Mouse (Mus musculus) embryonic facial prominence, embryonic 11.5 days (tissue): ENCODE results near the gene Gimap7. TPM values are rescaled to one million over a fixed set of nuclear protein-coding genes. Genes with fewer than 3 reads are reported as not detected.

Experiments
- ATAC-seq: fragments of 200-750 bp; cut with Nextera tagmentation; replicated peaks from 2 replicates; pipeline ENCODE4 v1.8.0; 2017; ENCODE audit warnings: low read depth; ENCODE audit not compliant: insufficient number of reproducible peaks, low FRiP score, low TSS enrichment
- DNase-seq: peaks from one replicate; pipeline ENCODE4 v3.0.0-alpha.2; 2015; ENCODE audit warnings: low spot score
- H3K27ac ChIP-seq: fragments of 300-500 bp; sonication (generic); replicated peaks from 2 replicates; pipeline ENCODE4 v1.5.1; 2014; ENCODE audit warnings: mild to moderate bottlenecking, low read depth, low read length, control low read depth
- H3K27me3 ChIP-seq: fragments of 300-500 bp; sonication (generic); 2 replicates; pipeline ENCODE4 v1.6.1; 2014; ENCODE audit warnings: mild to moderate bottlenecking, low read length, moderate library complexity, mixed read lengths; ENCODE audit not compliant: control insufficient read depth, insufficient read depth
- H3K36me3 ChIP-seq: fragments of 300-500 bp; sonication (generic); replicated peaks from 2 replicates; pipeline ENCODE4 v1.6.1; 2014; ENCODE audit warnings: low read depth, mild to moderate bottlenecking, low read length, moderate library complexity, mixed read lengths; ENCODE audit not compliant: control insufficient read depth, insufficient read depth
- H3K4me1 ChIP-seq: fragments of 300-500 bp; sonication (generic); 2 replicates; pipeline ENCODE4 v1.6.1; 2014; ENCODE audit warnings: low read length, mixed read lengths; ENCODE audit not compliant: control insufficient read depth, insufficient read depth
- H3K4me2 ChIP-seq: fragments of 300-500 bp; sonication (generic); 2 replicates; pipeline ENCODE4 v1.6.1; 2014; ENCODE audit warnings: low read depth, mild to moderate bottlenecking, control low read depth, low read length, moderate library complexity
- H3K4me3 ChIP-seq: fragments of 300-500 bp; sonication (generic); 2 replicates; pipeline ENCODE4 v1.5.1; 2014; ENCODE audit warnings: low read depth, low read length, control low read depth
- H3K9ac ChIP-seq: fragments of 300-500 bp; sonication (generic); replicated peaks from 2 replicates; pipeline ENCODE4 v1.6.1; 2014; ENCODE audit warnings: mild to moderate bottlenecking, control low read depth, low read length
- H3K9me3 ChIP-seq: fragments of 300-500 bp; sonication (generic); replicated peaks from 2 replicates; pipeline ENCODE4 v1.6.1; 2016; ENCODE audit warnings: mild to moderate bottlenecking, low read length, inconsistent platforms, mixed read lengths; ENCODE audit not compliant: control insufficient read depth
- WGBS: fragments of 180-500 bp; shearing (Covaris S2); extraction: QIAGEN DNeasy Blood & Tissue Kit; methylation state at CpG from one replicate; pipeline ENCODE4 v1.1.7; 2014; 5-methylcytosine and 5-hydroxymethylcytosine counted together
- polyA plus RNA-seq: library from polyadenylated mRNA; unstranded; fragments of >200 nt; fragmentation: Nextera tagmentation; extraction: Ambion mirVana; gene quantifications from 2 replicates; pipeline ENCODE4 v1.2.1, GENCODE M21; 2014

Gene Gimap7
- polyA plus RNA-seq, 1 experiment from 2014 or later: not detected

- Histone ChIP-seq H3K36me3 (no peaks in the 10 kb centered on the region), H3K9me3 (no peaks in the 10 kb centered on the region), H3K4me3 (no peak overlapping the region), H3K4me2 (no peak overlapping the region), H3K4me1 (no peaks in the 10 kb centered on the region), H3K27me3 (no peaks in the 10 kb centered on the region), H3K9ac (no peak overlapping the region), H3K27ac (no peak overlapping the region)
- no peak for ATAC-seq
- WGBS: 83% methylated on average over 8 of the region's 8 CpGs
- DNase-seq: no peak
These were observed 5.0 kb downstream of the Gimap7 start for GRCm38 (mm10) chr6:48723468-48723867.

GRCm38 (mm10) chr6:48725476-48725875, 7.1 kb downstream of the Gimap7 start:
- Histone ChIP-seq H3K27ac (no peak overlapping the region), H3K36me3 (no peaks in the 10 kb centered on the region), H3K9ac (no peak overlapping the region), H3K27me3 (no peaks in the 10 kb centered on the region), H3K4me3 (no peak overlapping the region), H3K9me3 (no peaks in the 10 kb centered on the region), H3K4me1 (no peaks in the 10 kb centered on the region), H3K4me2 (no peak overlapping the region)
- 7% methylated on average over 1 of the region's 1 CpGs for WGBS
- DNase-seq (no peak), ATAC-seq (no peak)

- Histone ChIP-seq H3K4me2 (no peak overlapping the region), H3K9me3 (no peaks in the 10 kb centered on the region), H3K4me1 (no peaks in the 10 kb centered on the region), H3K36me3 (no peaks in the 10 kb centered on the region), H3K4me3 (no peak overlapping the region), H3K27me3 (no peaks in the 10 kb centered on the region), H3K27ac (no peak overlapping the region), H3K9ac (no peak overlapping the region)
- WGBS: 90% methylated on average over 5 of the region's 5 CpGs
- ATAC-seq: no peak
- no peak for DNase-seq
These were observed 9.3 kb downstream of the Gimap7 start for GRCm38 (mm10) chr6:48727761-48728160.

GRCm38 (mm10) chr6:48732864-48733304, 14.5 kb downstream of the Gimap7 start:
- Histone ChIP-seq H3K4me3 (no peak overlapping the region), H3K27ac (no peak overlapping the region), H3K9me3 (no peaks in the 10 kb centered on the region), H3K4me2 (no peak overlapping the region), H3K4me1 (no peaks in the 10 kb centered on the region), H3K27me3 (no peaks in the 10 kb centered on the region), H3K9ac (no peak overlapping the region), H3K36me3 (no peaks in the 10 kb centered on the region)
- DNase-seq (no peak), ATAC-seq (no peak)
- WGBS: 55% methylated on average over 8 of the region's 8 CpGs

DNA sequence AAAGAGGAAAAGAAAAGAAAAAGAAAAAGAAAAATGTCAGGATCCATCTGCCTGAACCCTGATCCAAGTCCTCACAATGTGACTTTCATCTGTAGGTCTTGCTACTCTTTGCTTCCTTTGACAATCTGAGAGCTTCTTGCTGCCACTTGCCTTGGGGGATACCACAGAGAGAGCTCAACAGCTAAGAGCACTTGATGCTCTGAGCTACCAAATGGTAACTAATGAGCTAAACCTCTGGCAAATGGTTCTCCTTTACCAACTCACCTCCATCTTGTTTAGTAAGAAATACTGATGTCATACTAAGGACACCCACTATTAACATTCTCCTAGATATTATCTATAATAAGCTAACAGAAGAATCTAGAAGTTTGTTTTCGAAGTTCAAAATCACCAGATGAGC, 15.2 kb downstream of the Gimap7 start:
- Histone ChIP-seq H3K4me3 (no peak overlapping the region), H3K9me3 (no peaks in the 10 kb centered on the region), H3K27me3 (no peaks in the 10 kb centered on the region), H3K36me3 (no peaks in the 10 kb centered on the region), H3K4me2 (no peak overlapping the region), H3K4me1 (no peaks in the 10 kb centered on the region), H3K9ac (no peak overlapping the region), H3K27ac (no peak overlapping the region)
- ATAC-seq (no peak), DNase-seq (no peak)
- 82% methylated on average over 1 of the region's 1 CpGs for WGBS

GRCm38 (mm10) chr6:48737053-48737452, 18.6 kb downstream of the Gimap7 start:
- no peaks in the 10 kb centered on the region for H3K4me1 ChIP-seq
- no peak overlapping the region for H3K9ac ChIP-seq
- no peak overlapping the region for H3K4me2 ChIP-seq
- ATAC-seq (no peak), DNase-seq (no peak)
- H3K9me3 ChIP-seq: no peaks in the 10 kb centered on the region
- no peaks in the 10 kb centered on the region for H3K36me3 ChIP-seq
- WGBS: 90% methylated on average over 2 of the region's 2 CpGs
- H3K27ac ChIP-seq: no peak overlapping the region
- H3K4me3 ChIP-seq: no peak overlapping the region
- H3K27me3 ChIP-seq: peaks cover 8% of the 10 kb centered on the region

GRCm38 (mm10) chr6:48737688-48738087, 19.3 kb downstream of the Gimap7 start:
- no peak for DNase-seq
- ATAC-seq: no peak

DNA sequence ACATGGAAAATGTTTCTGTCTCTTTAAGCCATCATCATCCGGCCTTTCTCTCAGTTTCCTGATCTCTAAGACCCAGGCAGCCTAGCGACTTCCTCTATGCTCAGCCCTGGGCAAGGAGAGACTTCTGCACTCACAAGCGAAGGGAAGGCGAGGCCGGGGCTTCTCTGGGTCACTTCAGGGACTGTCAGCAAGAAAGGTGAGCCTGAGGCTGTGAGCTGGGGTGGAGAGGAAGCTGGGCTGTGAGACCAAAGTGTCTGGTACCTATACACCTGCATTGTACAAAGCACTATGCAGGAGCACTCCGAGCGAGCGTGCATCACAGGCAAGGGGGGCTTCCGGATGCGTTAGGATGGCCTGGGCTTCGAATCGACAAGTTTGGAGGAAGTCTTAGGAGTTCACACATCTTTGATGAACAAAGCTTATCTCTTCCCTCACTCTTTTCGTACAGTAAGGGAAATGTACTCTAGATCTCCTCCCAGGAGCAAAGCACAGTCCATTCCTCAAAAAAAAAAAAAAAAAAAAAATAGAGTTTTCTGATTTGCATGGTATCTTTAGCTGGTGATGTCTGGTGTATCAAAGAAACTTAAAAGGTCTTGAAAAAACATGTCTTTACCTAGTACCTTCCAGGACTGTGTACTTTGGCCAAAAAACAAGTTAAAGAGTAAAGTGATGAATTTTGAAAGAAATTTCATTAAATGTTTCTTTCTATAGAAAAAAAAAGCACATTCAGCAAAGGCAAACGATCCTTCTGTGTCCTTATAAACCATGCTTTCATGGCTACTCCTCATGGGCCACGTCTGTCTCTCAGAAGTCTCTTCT, 20.7 kb downstream of the Gimap7 start, which contains the start of gene Gimap1:
Gimap1 (plus strand) TSS at position 94 of the 819 bp plus-strand sequence.
- Histone ChIP-seq H3K27ac (no peak within 1 kb of the TSS), H3K9me3 (no peaks in the 10 kb centered on the region), H3K4me3 (no peak within 1 kb of the TSS), H3K4me1 (no peaks in the 10 kb centered on the region; the same call in 1 of the 2 replicates), H3K4me2 (no peak within 1 kb of the TSS), H3K9ac (no peak within 1 kb of the TSS), H3K27me3 (peaks cover 23% of the 10 kb centered on the region), H3K36me3 (no peaks in the 10 kb centered on the region)
- ATAC-seq: no peak
- 79% methylated on average over 15 of the region's 15 CpGs for WGBS
- DNase-seq: no peak

More at GRCm38 (mm10) chr6:48737688-48738087, 19.3 kb downstream of the Gimap7 start:
- Histone ChIP-seq H3K9ac (no peak overlapping the region), H3K4me3 (no peak overlapping the region), H3K27me3 (peaks cover 15% of the 10 kb centered on the region), H3K9me3 (no peaks in the 10 kb centered on the region), H3K4me1 (no peaks in the 10 kb centered on the region; the same call in 1 of the 2 replicates), H3K36me3 (no peaks in the 10 kb centered on the region), H3K4me2 (no peak overlapping the region), H3K27ac (no peak overlapping the region)
- WGBS: 89% methylated on average over 5 of the region's 5 CpGs
